Mouse (Mus musculus) CH12.LX (cell line): Measurements from ENCODE around the gene Cecr2.

Experiments
- CTCF ChIP-seq, 2 experiments: IDR thresholded peaks in 1 of 2; conservative IDR thresholded peaks in 1 of 2; 2 replicates each; pipeline ENCODE4 v1.5.1; 2011 to 2012; ENCODE audit warnings: low read depth in 2 of 2, low read length in 2 of 2, improper control_type of control experiment in 1 of 2, inconsistent platforms in 1 of 2, mild to moderate bottlenecking in 1 of 2, moderate library complexity in 1 of 2
- EP300 ChIP-seq: IDR thresholded peaks from 2 replicates; pipeline ENCODE4 v1.6.1; 2011; ENCODE audit warnings: low read length, improper control_type of control experiment
- HCFC1 ChIP-seq: IDR thresholded peaks from 2 replicates; pipeline ENCODE4 v1.6.1; 2012; ENCODE audit warnings: low read depth, mild to moderate bottlenecking, inconsistent platforms, low read length, improper control_type of control experiment
- POLR2A ChIP-seq: IDR thresholded peaks from 2 replicates; pipeline ENCODE4 v1.6.1; 2011; ENCODE audit warnings: low read depth, mild to moderate bottlenecking, improper control_type of control experiment, low read length
- TBP ChIP-seq: conservative IDR thresholded peaks from 2 replicates; pipeline ENCODE4 v1.6.1; 2011; ENCODE audit warnings: low read depth, low read length, improper control_type of control experiment
- USF1 ChIP-seq: IDR thresholded peaks from 2 replicates; pipeline ENCODE4 v1.6.1; 2014; ENCODE audit warnings: low read depth, mild to moderate bottlenecking, inconsistent platforms, low read length, improper control_type of control experiment
- ZNF384 ChIP-seq: IDR thresholded peaks from 2 replicates; pipeline ENCODE4 v1.6.1; 2012; ENCODE audit warnings: low read depth, low read length, improper control_type of control experiment, inconsistent platforms

DNA sequence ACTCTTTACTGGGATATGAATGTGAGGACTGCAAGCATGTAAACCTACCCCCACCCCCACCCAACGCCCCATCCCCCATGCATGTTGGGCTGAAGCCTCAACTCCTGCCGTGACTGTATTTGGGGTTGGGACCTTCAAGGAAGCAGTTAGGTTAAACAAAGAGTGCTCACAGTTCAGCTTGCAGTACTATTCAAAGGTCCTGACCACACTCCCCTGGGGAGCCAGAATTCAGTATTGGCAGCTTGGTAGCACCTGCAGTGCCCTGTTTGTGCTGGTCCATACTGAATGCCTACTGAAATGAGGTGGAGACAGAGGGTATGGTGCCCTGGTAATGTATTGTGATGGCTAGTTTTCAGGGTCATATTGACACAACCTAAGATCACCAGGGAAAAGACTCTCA lies 39.1 kb upstream of the Cecr2 start:
- no peak for TF ChIP-seq EP300
- TF ChIP-seq POLR2A: no peak
- TF ChIP-seq TBP: no peak
- no peak for TF ChIP-seq HCFC1
- no peak for TF ChIP-seq CTCF (conservative IDR thresholded peaks at IDR 0.05 in 1 of 2, IDR thresholded peaks at IDR 0.05 in 1 of 2; ENCODE audit: low read depth in 2 of 2, low read length in 2 of 2)
- no peak for TF ChIP-seq ZNF384
- no peak for TF ChIP-seq USF1
